Mouse (Mus musculus): ENCODE data around the gene Lefty2. TPM values are rescaled to one million over a fixed set of nuclear protein-coding genes. Genes with fewer than 3 reads are reported as not detected.

The Lefty2 gene
- polyA plus RNA-seq, 1 experiment from 2014 or later = 0.05 TPM

DNA sequence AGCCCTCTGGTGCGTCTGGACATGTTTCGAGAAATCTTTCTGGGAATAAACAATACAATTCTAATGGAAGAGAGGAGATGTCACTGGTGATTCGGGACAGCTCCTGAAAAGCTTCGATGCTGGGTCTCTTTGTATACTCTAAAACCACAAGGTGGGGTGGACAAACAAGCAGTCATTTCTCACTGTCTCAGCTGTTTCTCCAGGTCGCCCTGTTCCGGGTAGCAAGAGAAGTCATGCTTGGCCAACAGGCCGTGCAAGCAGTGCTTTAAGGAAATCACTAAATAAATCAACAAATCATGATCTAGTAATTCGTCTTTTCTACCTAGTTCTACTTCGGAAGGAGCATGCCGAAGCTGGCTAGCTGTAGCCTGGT lies 10.7 kb downstream of the Lefty2 start:
- peak; percentile 27 for ATAC-seq
- Histone ChIP-seq H3K4me3 (replicated peaks) (peak overlapping the region; percentile 86), H3K9me3 (no peaks in the 10 kb centered on the region), H3K4me2 (replicated peaks) (peak overlapping the region; percentile 82), H3K4me1 (replicated peaks) (peaks cover 10% of the 10 kb centered on the region; the same call in 1 of the 2 replicates), H3K27me3 (replicated peaks) (no peaks in the 10 kb centered on the region), H3K36me3 (peaks cover 17% of the 10 kb centered on the region; the same call in 1 of the 2 replicates), H3K27ac (peak overlapping the region; percentile 79), H3K9ac (peak overlapping the region; percentile 50)
- WGBS = 28% methylated on average over 10 of the region's 10 CpGs

DNA sequence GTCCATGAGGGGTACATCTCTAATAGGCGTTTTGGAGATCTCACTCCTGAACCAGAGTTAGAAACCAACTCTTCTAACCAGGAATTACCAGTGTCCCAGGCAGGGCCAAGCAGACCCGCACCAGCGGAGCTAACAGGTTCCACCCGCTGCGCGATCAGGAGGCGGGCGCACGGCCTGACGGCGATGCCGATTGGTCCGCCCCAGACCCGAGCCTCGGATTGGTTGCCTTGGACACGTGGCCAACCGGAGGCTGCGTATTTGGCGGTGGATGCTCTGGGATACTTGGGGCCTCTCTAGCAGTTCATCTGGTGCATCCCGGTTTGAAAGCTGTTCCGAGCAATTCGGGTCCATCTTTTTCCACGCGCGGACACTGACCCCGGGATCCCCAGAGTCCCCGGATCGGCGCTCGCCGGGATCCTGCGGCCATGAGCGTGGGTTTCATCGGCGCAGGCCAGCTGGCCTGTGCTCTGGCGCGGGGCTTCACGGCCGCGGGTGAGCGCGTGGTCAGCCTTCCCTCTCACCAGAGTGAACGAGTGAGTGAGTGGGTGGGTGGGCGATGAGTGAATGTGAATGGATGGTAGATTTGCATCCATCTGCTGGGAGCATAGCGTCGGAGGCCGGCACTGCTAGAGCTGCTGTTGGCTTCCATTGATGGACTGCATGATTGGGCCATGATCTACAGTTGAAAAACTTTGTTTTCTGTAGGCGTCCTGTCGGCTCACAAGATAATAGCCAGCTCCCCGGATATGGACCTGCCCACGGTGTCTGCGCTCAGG lies 11.3 kb downstream of the Lefty2 start, which contains the start of gene Pycr2:
TSS of gene Pycr2 (plus strand) at position 255 of the 776 bp plus-strand sequence.
- Histone ChIP-seq H3K9me3 (no peaks in the 10 kb centered on the region), H3K4me3 (replicated peaks) (peak within 1 kb of the TSS; percentile 86), H3K27me3 (replicated peaks) (no peaks in the 10 kb centered on the region), H3K9ac (peak within 1 kb of the TSS; percentile 92), H3K4me1 (replicated peaks) (peaks cover 14% of the 10 kb centered on the region; the same call in 1 of the 2 replicates), H3K36me3 (peaks cover 17% of the 10 kb centered on the region; the same call in 1 of the 2 replicates), H3K4me2 (replicated peaks) (peak within 1 kb of the TSS; percentile 82), H3K27ac (peak within 1 kb of the TSS; percentile 86)
- peak; percentile 99 for ATAC-seq
- under 1% methylated on average over 52 of the region's 52 CpGs for WGBS

GRCm38 (mm10) chr1:180904815-180905080 lies 11.8 kb downstream of the Lefty2 start:
- Histone ChIP-seq H3K36me3 (peaks cover 17% of the 10 kb centered on the region; the same call in 1 of the 2 replicates), H3K4me3 (replicated peaks) (peak overlapping the region; percentile 86), H3K9me3 (no peaks in the 10 kb centered on the region), H3K27ac (peak overlapping the region; percentile 86), H3K4me2 (replicated peaks) (peak overlapping the region; percentile 82), H3K27me3 (replicated peaks) (no peaks in the 10 kb centered on the region), H3K4me1 (replicated peaks) (peaks cover 14% of the 10 kb centered on the region; the same call in 1 of the 2 replicates), H3K9ac (peak overlapping the region; percentile 92)
- ATAC-seq = no peak
- WGBS = under 1% methylated on average over 5 of the region's 5 CpGs

DNA sequence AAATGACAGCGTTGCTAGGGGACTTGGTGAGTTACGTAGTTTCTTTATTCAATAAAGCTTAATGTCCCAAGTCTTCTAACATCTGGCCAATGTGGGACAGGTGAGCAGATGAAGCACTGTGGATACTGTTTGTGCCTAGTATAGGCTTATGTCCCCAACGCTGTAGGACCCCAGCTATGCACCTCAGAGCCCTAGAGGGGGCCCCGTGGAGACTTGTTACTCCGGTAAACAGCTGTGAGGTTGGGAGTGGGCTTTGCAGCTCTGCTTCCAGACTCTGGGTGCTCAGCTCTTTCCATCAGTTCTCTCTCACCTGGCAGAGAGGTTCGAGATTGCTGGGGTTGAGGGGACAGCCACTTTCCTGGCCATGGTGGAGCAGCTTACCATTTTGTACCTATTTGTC lies 12.4 kb downstream of the Lefty2 start:
- Histone ChIP-seq H3K9ac (no peak overlapping the region), H3K27ac (no peak overlapping the region), H3K4me3 (replicated peaks) (peak overlapping the region; percentile 86; the same call in 1 of the 2 replicates), H3K9me3 (no peaks in the 10 kb centered on the region), H3K36me3 (peaks cover 17% of the 10 kb centered on the region; the same call in 1 of the 2 replicates), H3K27me3 (replicated peaks) (no peaks in the 10 kb centered on the region), H3K4me2 (replicated peaks) (peak overlapping the region; percentile 82), H3K4me1 (replicated peaks) (peaks cover 14% of the 10 kb centered on the region; the same call in 1 of the 2 replicates)
- WGBS = 59% methylated on average over 6 of the region's 6 CpGs
- no peak for ATAC-seq

DNA sequence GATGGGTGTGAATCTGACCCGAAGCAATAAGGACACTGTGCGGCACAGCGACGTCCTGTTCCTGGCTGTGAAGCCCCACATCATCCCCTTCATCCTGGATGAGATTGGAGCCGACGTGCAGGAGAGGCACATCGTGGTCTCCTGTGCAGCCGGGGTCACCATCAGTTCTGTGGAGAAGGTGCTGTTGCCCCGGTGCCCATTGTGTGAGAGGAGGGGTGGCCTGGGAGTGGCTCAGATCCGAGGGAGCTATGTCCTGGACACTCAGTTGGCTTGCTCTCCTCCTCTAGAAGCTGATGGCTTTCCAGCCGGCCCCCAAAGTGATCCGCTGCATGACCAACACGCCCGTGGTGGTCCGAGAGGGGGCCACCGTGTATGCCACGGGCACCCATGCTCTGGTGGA lies 13.0 kb downstream of the Lefty2 start:
- Histone ChIP-seq H3K4me2 (replicated peaks) (peak overlapping the region; percentile 82), H3K36me3 (peaks cover 17% of the 10 kb centered on the region; the same call in 1 of the 2 replicates), H3K4me1 (replicated peaks) (peaks cover 14% of the 10 kb centered on the region; the same call in 1 of the 2 replicates), H3K4me3 (replicated peaks) (no peak overlapping the region), H3K9me3 (no peaks in the 10 kb centered on the region), H3K9ac (no peak overlapping the region), H3K27me3 (replicated peaks) (no peaks in the 10 kb centered on the region), H3K27ac (no peak overlapping the region)
- ATAC-seq = no peak
- WGBS = 93% methylated on average over 17 of the region's 17 CpGs

DNA sequence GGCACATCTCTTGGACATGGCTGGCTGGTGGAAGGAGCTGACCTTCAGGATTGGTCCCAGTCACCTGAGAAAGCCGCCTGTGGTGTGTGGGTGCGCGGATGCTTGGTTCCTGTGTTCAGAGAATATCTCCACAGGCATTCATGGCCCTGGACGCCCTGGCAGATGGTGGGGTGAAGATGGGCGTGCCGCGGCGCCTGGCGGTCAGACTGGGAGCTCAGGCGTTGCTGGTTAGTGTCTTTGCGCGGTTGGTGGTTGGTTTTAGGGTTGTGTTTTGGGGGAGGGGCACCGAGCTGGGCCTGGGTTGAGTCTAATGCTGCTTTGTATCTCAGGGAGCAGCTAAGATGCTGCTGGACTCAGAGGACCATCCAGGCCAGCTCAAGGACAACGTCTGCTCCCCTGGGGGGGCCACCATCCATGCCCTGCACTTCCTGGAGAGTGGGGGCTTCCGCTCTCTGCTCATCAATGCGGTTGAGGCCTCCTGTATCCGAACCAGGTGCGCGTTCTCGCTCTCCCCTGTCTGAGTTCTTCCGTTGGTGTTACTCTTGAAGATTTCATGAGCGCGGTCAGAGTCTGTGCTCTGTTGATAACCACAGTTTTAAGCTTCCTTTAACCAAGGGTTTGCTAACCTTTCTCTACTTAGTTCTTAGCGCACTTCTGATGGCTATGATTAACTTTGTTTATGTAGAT lies 13.7 kb downstream of the Lefty2 start:
- H3K27ac ChIP-seq = no peak overlapping the region
- no peak for ATAC-seq
- no peak overlapping the region for H3K4me2 ChIP-seq (replicated peaks)
- H3K27me3 ChIP-seq (replicated peaks) = no peaks in the 10 kb centered on the region
- H3K4me1 ChIP-seq (replicated peaks) = peaks cover 14% of the 10 kb centered on the region; the same call in 1 of the 2 replicates
- H3K36me3 ChIP-seq = peaks cover 17% of the 10 kb centered on the region; the same call in 1 of the 2 replicates
- 89% methylated on average over 24 of the region's 24 CpGs for WGBS
- no peak overlapping the region for H3K9ac ChIP-seq
- H3K4me3 ChIP-seq (replicated peaks) = no peak overlapping the region
- H3K9me3 ChIP-seq = no peaks in the 10 kb centered on the region

DNA sequence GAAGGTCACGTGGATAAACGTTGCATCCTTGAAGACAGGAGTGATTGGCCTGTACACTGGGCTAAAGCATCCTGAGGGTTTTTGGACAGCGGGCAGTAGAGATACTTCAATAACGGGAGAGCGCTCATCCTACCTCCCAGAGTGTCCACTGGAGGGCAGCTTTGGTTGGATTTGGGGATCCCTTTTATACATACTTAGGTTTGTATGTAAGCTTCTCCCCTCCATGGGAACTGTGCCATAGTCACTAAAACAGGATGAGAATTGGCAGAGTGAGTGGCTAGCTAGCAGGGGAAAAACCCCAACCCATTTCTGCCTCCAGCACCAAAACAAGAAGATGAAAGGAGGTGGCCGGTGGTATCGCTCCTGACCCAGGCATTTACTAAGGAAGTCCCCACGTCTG lies 18.2 kb downstream of the Lefty2 start:
- Histone ChIP-seq H3K9ac (no peak overlapping the region), H3K4me3 (replicated peaks) (no peak overlapping the region), H3K36me3 (peaks cover 14% of the 10 kb centered on the region; the same call in 1 of the 2 replicates), H3K27me3 (replicated peaks) (no peaks in the 10 kb centered on the region), H3K4me2 (replicated peaks) (peak overlapping the region; percentile 35; the same call in 1 of the 2 replicates), H3K4me1 (replicated peaks) (0 out of 2 replicates have a peak, but pooled peaks cover 4% of the 10 kb centered on the region), H3K27ac (no peak overlapping the region), H3K9me3 (no peaks in the 10 kb centered on the region)
- no peak; the same call in 1 of the 2 replicates for ATAC-seq
- 58% methylated on average over 8 of the region's 8 CpGs for WGBS

GRCm38 (mm10) chr1:180911653-180912287 lies 18.9 kb downstream of the Lefty2 start:
- Histone ChIP-seq H3K4me3 (replicated peaks) (no peak overlapping the region), H3K36me3 (peaks cover 8% of the 10 kb centered on the region; the same call in 1 of the 2 replicates), H3K27me3 (replicated peaks) (no peaks in the 10 kb centered on the region), H3K9ac (no peak overlapping the region), H3K9me3 (no peaks in the 10 kb centered on the region), H3K4me2 (replicated peaks) (peak overlapping the region; percentile 35; the same call in 1 of the 2 replicates), H3K4me1 (replicated peaks) (0 out of 2 replicates have a peak, but pooled peaks cover 4% of the 10 kb centered on the region), H3K27ac (no peak overlapping the region)
- ATAC-seq = peak; percentile 76
- WGBS = 46% methylated on average over 20 of the region's 20 CpGs

- H3K9ac ChIP-seq = no peak overlapping the region
- H3K4me1 ChIP-seq (replicated peaks) = 0 out of 2 replicates have a peak, but pooled peaks cover 4% of the 10 kb centered on the region
- no peak overlapping the region for H3K27ac ChIP-seq
- ATAC-seq = no peak
- no peak overlapping the region for H3K4me3 ChIP-seq (replicated peaks)
- no peak overlapping the region for H3K4me2 ChIP-seq (replicated peaks)
- WGBS = 89% methylated on average over 5 of the region's 5 CpGs
- no peaks in the 10 kb centered on the region for H3K9me3 ChIP-seq
- H3K27me3 ChIP-seq (replicated peaks) = no peaks in the 10 kb centered on the region
- H3K36me3 ChIP-seq = no peaks in the 10 kb centered on the region
Measured at GRCm38 (mm10) chr1:180912792-180913191, 19.9 kb downstream of the Lefty2 start.

- 51% methylated on average over 4 of the region's 4 CpGs for WGBS
- Histone ChIP-seq H3K9me3 (no peaks in the 10 kb centered on the region), H3K4me1 (replicated peaks) (0 out of 2 replicates have a peak, but pooled peaks cover 4% of the 10 kb centered on the region)
Measured at GRCm38 (mm10) chr1:180913797-180914196, 20.9 kb downstream of the Lefty2 start.

DNA sequence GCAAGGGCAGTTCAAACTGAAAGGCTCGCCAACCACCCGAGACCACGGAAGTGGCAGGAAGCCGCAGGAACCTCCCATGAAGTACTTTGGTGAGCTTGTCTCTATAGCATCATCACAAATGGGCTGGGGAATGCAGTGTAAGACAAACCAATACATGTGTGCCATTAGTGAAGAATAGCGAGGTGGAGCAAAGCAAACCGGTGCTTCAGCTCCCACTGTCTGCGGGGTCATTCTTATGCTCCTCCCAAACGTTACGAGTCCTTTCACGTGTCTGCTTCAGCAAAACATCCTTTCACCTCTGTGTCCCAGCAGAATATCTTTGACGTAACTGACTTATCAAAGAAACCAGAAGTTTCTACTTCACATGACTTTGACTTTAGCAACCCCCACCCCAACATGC lies 23.5 kb downstream of the Lefty2 start:
- no peaks in the 10 kb centered on the region for H3K36me3 ChIP-seq
- H3K4me1 ChIP-seq (replicated peaks) = no peaks in the 10 kb centered on the region
- no peaks in the 10 kb centered on the region for H3K9me3 ChIP-seq
- WGBS = 88% methylated on average over 11 of the region's 11 CpGs
- no peak overlapping the region for H3K4me3 ChIP-seq (replicated peaks)
- H3K27ac ChIP-seq = no peak overlapping the region
- ATAC-seq = no peak
- no peak overlapping the region for H3K4me2 ChIP-seq (replicated peaks)
- no peak overlapping the region for H3K9ac ChIP-seq
- H3K27me3 ChIP-seq (replicated peaks) = no peaks in the 10 kb centered on the region

More at GRCm38 (mm10) chr1:180913797-180914196, 20.9 kb downstream of the Lefty2 start:
- H3K27me3 ChIP-seq (replicated peaks) = no peaks in the 10 kb centered on the region
- no peaks in the 10 kb centered on the region for H3K36me3 ChIP-seq
- no peak for ATAC-seq
- no peak overlapping the region for H3K9ac ChIP-seq
- H3K27ac ChIP-seq = no peak overlapping the region
- no peak overlapping the region for H3K4me3 ChIP-seq (replicated peaks)
- no peak overlapping the region for H3K4me2 ChIP-seq (replicated peaks)

DNA sequence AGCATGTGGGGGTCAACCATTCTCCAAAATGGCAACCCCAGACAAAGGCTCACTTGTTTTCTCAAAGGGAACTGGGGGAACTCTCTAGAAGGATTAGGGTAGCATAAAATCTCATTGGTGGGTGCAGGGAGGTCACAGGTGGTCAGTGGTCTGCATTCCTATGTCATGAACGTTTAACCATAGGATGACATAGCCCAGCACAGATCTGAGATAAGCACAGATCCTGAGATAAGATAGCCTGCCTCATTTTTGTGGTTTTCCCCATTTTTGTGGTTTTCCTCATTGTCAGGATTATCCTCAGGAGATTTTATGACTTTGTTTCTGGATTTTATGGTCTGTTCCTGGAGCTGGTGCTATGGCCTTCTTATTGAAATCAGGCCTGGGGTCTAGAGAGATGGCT lies 24.1 kb downstream of the Lefty2 start:
- Histone ChIP-seq H3K9me3 (no peaks in the 10 kb centered on the region), H3K4me2 (replicated peaks) (no peak overlapping the region), H3K9ac (no peak overlapping the region), H3K27me3 (replicated peaks) (no peaks in the 10 kb centered on the region), H3K36me3 (no peaks in the 10 kb centered on the region), H3K4me3 (replicated peaks) (no peak overlapping the region), H3K27ac (no peak overlapping the region), H3K4me1 (replicated peaks) (no peaks in the 10 kb centered on the region)
- ATAC-seq = no peak
- WGBS = 12% methylated on average over 1 of the region's 1 CpGs
